Mouse (Mus musculus): ENCODE results near the gene Jazf1.

Gene Jazf1

DNA sequence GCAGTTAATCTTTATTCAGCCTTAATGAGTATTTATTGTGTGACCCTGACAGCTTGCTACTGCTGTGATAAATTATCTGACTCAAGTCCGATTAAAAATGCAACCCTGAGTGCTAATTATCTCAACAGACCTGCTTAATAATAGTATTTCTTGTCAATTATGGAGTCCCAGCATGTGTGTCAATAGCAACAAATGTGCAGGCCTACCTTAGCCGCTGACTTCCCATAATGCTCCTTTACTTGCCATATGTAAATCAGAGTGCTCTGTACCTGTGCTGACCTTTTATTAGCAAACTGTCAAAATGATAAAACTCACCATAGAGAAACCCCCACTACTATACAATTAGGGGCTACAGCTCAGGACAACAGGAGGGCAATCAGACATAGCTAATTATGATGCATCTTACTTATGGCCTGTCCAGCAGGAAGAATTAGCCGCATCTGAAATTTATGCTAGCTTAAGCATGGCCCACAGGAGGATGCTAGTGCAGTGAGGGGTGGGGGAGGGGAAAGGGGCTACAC, 209.5 kb downstream of the Jazf1 start:
- DNase-seq (ENCODE audit: extremely low read depth, low read depth), result no peak

DNA sequence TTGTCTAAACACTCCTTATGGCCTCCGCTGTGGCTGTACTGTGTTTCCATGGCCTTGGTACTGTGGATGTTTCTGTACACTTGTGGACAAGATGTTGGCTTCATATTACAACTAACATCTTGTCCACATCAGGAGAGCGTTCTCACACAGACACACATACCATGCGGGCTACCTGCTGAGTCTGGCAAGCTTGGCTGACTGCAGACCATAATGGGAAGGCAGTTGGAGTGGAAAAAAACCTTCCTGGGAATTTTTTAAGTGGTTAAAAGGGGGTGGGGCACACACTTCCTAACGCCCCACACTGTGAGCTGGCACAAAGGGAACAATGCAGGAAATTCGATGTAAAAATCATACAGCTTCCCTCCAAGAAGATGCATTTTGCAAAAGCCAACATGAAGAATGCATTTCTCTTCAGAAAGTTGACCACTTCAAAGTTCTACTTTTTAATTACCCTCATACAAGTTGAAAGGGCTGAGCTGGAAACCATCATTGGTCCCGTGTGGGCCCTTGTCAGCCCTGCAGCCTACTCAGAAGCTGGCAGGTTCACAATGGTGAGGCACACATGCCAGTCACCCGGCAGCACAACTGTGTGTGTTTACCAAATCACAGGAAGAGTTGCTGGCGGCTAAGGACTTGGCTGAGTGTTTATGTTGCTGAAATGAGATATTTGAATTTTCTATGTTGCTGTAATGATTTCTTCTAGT, 215.9 kb downstream of the Jazf1 start:
- DNase-seq (ENCODE audit: extremely low read depth, low read depth), result no peak

DNA sequence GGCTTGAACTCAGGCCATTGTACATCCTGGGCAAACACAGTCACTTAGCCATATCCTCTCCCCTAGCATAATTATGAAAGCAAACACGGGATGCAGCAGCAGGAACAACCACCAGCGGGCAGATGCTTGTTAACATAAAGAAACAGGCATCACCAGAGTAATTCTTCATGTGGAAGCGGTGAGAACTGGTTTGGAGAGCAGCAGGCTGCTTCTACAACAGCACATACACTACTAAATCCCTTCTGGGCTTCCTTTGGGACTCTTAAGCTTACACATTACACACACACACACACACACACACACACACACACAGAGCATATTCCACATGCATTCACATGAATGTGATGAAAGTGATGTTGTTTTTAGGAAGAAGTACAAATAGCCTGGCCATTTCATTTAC, 216.5 kb downstream of the Jazf1 start:
- DNase-seq (ENCODE audit: extremely low read depth, low read depth), result no peak

DNA sequence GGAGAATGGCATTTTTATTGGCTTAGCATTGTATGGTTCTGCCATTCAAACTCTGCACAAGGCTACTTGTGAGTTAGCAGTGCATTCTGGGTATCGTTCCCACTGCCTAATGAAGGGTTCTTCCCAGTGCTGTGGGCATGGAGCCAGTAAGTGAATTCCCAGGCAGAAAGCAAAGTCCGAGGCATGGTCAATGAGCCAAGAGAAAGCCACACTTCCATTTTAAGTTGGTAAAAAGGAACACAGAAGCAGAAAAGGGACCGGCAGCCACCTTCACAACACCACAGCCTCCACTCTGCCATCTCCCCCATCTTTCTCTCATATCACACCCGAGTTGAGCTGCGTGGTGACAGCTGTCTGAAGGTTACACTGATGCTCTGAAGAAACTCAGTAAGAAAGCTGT, 217.4 kb downstream of the Jazf1 start:
- no peak for DNase-seq (ENCODE audit: extremely low read depth, low read depth)

DNA sequence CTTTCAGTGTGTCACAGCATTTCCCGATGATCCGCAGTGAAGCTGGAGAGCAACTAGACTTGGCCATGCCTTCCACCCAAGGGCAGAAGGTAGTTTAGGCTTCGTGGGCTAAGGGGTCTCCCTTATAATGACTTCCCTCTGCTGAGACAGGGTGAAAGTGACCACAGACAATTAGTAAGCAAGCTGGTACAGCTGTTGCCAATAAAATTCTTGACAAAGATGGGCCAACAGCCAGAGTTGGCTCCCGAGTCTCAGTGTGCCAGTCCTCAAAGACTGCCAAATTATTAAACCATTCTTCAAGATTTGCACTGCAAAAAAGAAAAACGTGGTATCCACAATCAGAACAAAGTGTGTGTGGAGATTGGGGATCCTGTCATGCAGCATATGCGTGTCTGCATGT, 220.2 kb downstream of the Jazf1 start:
- no peak for DNase-seq (ENCODE audit: extremely low read depth, low read depth)

DNA sequence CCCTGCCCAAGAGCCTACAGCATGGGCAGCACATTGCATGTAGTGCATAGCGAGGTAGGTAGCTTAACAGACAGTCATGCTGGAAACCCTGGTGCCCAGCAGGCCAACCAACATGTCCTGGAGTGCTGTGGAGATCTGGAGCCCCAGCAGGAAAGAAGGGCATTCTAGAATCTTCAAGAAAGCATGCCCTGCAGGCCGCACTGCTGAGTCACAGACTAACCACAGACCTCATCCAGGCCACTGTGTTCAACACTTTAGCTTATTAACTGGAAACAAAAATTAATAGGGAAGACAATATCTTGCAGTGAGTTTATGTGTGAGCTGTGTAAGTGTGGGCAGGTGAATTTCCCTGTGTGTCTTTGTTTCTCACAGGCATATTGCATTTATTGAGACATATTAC, 222.1 kb downstream of the Jazf1 start:
- no peak for DNase-seq (ENCODE audit: extremely low read depth, low read depth)

DNA sequence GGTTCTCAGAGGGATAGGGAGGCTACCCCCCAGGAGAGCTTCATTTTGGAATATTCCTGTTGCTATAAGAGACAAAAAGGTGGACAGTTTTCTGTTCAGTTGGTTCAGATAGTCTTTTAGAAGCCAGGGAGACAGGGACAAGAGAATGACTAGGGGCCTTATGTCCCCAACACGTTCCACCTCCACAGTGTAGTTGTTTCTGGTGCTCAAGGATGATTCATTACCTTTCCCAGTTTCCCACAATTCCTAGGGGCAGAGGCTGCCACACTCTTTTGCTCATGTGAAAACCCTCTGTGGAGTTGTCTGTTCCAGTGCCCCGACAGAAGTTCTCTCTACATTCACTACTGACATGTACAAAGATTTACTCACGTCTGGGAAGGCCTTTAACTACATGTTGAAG, 223.7 kb downstream of the Jazf1 start:
- DNase-seq (ENCODE audit: extremely low read depth, low read depth), result no peak

DNA sequence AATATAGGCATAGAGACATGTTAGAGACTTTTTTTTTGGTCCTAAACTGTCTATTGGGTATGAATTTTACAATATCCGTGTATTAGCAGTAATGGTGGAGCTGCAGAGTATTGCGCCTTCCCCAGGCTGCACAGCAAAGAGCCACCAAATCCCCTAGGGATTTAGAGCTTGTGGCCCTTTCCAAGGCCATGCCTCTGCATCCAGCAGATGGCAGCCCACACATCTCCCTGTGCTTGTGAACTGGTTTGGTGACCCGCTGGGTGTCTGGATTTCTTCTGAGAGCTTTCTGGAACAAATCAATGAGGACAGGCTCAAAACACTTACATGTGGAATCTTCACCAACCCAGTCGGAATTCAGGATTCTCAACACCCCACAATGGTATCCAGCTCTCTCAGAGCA, 225.4 kb downstream of the Jazf1 start:
- no peak for DNase-seq (ENCODE audit: extremely low read depth, low read depth)

DNA sequence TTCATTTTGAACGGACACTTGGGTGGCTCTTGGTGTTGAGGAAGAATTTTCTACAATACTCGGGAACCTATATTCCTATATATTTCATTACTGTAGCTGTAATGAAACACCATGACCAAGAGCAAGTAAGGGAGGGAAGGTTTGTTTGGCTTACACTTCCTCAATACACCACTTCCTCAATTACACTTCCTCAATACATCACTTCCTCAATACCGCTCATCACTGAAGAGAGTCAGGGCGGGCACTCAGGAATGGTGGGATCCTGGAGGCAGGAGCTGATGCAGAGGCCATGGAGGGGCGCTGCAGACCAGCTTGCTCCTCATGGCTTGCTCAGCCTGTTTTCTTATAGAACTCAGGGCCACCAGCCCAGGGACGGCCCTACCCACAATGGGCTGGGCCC, 225.8 kb downstream of the Jazf1 start:
- DNase-seq (ENCODE audit: extremely low read depth, low read depth), result peak; percentile 68

DNA sequence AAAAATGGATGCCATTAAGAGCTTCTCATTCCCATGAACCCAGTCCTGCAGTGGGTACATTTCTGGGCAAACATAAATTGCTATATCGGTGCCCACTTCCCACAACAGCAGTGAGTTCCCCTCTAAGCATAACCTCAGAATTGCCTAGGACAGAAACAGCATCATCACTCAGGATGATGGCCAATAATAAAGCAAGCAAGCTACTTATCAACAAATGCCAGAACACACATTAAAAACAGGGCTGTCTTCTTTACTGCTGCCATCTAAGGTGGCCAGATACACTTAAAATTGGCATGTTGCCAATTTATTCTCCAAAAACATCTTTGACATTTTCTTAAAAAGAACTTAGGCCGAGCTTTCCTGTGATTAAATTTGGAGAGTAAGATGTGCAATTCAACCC, 226.8 kb downstream of the Jazf1 start:
- peak; percentile 26 for DNase-seq (ENCODE audit: extremely low read depth, low read depth)

DNA sequence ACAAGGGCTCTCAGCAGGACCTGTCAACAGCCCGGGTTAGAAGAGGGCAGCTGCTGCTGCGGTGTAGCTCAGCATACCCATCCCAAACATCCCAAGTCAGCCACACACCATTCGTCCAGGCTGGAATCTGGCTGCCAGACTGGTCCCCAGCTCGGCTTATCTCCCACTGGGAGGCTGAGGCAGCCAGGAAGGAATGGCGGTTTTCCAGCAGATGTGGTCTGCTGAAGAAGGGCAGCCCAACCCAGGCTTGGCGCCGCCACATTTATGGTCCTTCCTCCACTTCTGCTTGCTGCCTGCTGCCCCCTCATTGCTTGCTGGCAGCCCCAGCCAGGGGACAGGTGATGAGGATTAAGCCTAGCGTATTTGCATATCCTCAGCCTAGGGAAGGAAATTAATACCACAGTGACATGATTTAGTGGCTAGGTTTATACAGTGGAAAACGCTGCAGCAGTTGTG, 227.8 kb downstream of the Jazf1 start:
- DNase-seq (ENCODE audit: extremely low read depth, low read depth), result no peak

DNA sequence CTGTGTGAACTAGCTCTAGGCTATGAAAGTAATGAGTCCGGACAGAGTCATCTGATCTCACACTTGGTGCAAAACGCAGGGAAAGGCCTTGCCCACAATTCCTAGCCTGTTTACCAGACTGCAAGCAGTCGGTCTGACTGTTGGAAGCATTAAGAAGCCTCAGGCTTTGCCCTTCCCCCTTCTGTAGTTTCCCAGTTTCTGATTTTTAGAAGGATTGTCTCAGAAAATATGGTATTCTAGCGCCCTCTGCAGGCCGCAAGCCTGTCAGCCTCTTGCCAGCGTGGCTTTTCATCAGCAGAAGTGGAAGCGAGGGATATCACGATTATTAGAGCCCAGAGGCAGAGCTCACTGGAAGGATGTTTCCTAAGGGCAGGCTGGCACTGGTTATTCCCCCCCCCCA, 229.7 kb downstream of the Jazf1 start:
- DNase-seq (ENCODE audit: extremely low read depth, low read depth), result peak; percentile 55

DNA sequence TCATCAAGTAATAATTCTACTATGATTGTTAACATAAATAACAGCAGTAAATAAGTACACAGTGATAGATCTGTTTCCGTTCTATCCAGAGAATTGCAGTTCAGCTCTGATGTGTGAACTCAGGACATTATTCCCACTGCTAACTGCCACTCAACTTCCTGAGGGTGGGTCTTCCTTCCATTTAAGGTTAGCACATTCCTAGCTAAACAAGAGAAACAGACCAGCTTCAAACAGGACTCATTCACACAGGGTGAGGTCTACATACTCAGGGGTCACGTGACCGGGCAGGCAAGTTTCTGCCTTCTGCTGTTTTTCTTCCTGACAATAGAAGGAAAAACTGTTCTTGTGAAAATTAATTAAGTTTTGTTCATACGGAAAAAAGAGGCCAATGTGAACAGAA, 230.6 kb downstream of the Jazf1 start:
- no peak for DNase-seq (ENCODE audit: extremely low read depth, low read depth)

DNA sequence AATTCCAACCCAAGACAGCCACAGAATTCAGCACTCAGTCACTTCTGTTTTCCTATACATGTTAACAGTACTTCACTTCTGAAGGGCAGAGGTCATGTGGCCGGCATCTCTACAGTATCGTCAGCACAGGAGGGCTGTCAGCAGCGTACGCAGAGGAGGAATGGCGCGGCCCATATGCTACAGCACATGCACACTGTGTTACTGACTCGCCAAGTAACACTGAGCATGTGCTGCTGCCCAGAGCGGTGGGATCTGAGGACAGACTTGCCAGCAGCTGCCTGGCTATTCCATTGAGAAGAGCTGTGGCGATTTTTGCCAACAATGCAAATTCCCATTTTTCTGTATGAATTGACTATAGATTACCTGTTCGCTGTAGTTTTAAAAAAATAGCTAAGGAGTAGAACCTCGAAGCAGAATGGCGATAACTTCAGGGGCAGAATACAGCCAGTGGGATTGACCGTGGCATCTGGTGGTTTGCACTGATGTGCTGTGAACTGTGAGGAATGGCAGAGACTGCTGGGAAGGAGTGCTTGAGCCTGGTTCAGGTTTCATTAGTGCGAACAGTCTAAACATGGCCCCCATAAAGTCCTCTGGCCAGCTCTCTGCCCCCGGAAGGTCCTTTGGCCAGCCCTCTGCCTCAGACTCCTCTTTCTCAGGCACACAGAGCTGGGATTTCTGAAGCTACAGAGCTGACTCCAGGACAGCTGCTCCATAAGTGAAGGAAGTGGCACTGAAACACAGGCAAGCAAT, 232.1 kb downstream of the Jazf1 start:
- no peak for DNase-seq (ENCODE audit: extremely low read depth, low read depth)

DNA sequence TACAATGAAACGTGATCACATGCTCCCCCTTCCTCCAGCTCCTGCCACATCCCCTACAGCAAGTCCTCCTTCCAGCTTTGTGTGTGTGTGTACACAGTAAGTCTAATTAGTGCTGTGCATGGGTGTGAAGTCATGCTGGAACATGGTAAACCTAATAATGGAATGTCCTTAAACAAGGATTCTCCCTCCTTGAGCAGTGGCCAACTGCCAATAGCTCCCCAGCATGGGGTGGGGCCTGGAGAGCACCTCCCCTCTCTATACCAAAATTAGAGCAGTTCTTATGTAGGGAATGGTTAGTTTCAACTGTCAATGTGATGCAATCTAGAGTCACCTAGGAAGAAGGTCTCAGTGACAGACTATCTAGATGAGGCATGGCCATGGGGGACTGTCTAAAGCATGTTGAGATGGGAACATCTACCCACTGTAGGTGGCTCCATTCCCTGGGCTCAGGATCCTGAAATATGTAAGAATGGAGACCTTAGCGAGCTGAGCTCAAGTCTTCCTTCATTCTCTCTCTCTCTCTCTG, 240.6 kb downstream of the Jazf1 start:
- DNase-seq (ENCODE audit: extremely low read depth, low read depth), result no peak

DNA sequence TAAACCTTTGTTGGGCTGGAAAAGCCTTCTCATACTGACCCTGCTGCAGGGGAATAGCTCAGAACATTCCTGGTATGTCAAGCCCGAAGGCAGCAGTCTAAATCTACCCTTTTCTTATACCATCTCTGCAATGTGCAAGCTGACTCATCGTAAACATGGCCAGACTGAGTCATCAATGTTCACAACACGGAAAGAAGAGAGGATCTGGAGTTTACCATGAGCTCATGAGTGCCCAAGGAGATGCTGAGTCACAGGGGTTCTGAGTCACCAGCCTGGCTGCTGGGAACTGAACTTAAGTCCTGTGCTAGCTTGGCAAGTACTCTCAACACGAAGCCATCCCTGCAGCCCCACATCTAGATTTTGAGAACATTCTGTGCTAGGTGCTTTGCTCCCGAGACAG, 242.9 kb downstream of the Jazf1 start:
- no peak for DNase-seq (ENCODE audit: extremely low read depth, low read depth)

DNA sequence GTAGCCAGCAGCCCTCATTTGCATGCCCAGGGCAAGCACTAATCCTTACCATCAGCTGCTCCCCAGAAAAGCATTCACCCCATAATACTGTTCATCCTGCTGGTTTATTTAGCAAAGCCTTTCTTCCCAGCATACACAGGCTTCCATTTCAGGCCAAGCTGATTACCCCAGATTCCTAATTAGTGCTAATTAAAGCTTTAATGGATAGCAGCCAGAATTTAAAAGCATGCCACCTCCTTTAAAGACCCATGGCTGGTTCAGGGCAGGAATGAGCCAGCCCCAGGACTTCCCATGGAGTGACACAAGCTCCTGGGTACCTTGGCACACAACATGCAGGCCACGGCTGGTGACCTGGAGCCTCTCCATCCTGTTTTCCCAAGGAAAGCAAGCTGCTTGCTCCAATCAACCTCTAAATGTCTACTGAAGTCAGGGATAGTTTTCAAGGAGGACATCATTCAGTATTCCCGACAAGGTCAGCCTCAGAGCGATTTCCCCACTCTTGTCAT, 243.4 kb downstream of the Jazf1 start:
- no peak for DNase-seq (ENCODE audit: extremely low read depth, low read depth)

DNA sequence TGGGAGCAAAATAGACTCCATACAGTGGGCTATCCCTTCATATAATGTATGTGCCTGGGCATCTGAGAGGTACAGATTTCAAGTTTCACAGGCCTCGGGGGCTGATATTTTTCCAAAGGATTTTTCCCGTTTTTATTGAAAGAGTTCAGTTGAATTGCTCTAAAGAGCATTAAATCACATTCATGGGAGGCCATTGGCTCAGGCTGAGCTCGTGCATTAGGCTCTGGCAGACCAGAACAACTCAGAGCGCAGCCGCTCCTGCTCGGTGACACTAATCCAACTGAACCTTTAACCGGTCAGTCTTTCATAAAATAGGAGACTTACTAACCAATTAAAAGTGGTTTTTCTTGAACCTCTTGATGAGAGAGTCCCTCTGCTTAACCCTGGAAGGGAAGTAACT, 245.4 kb downstream of the Jazf1 start:
- DNase-seq (ENCODE audit: extremely low read depth, low read depth), result no peak

DNA sequence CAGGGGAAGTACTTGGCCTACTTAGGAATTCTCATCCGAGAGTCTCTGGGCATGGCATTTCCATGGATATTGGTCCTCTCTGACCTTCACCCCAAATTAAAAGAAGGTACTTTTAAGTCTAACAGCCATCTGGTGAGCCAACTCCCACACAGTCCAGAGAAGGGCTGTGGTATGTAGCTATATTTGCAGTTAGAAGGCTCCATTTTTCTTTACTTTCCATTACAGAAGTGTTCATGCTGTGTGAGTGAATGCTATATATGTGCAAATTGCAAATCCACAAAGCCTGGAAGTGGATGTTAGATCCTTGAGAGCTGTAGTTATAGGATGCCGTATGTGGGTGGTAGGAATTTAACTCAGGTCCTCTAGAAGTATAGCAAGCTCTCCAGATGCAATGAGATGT, 245.8 kb downstream of the Jazf1 start:
- no peak for DNase-seq (ENCODE audit: extremely low read depth, low read depth)

DNA sequence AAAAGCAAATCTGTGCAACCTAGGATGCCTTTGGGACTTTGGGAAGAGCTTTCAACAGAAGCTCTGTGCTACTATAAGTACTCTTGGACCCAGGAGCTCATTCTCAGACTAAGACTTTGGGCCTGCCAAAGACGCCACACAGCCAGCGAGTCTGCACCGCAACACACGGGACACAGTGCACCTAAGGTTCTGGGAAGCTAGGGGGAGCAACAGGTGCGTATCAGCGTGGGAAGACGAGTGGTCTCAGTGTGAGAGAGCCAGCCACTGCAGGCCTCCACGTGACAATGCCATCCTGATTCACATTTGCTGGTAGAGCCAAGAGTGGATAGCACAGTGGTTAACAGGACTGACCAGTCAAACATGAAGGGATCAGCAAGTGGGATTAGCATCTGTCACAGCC, 249.1 kb downstream of the Jazf1 start:
- DNase-seq (ENCODE audit: extremely low read depth, low read depth), result no peak

DNA sequence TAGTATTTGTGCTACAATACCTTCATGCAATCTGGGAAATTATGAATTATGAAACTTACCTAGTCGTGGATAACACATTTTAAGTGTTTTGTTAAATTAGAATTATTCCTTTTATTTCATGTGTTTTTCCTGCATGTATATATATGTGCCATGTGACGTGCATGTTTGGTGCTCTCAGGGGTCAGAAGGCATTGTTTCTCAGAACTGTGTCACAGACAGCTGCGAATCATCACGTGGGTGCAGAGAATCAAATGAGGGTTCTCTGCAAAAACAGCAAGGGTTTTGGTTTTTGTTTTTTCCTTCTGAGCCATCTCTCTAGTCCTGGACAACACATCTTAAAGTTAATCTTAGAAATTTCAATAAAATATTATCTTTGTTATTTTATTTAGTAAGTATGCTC, 250.4 kb downstream of the Jazf1 start:
- DNase-seq (ENCODE audit: extremely low read depth, low read depth), result no peak

DNA sequence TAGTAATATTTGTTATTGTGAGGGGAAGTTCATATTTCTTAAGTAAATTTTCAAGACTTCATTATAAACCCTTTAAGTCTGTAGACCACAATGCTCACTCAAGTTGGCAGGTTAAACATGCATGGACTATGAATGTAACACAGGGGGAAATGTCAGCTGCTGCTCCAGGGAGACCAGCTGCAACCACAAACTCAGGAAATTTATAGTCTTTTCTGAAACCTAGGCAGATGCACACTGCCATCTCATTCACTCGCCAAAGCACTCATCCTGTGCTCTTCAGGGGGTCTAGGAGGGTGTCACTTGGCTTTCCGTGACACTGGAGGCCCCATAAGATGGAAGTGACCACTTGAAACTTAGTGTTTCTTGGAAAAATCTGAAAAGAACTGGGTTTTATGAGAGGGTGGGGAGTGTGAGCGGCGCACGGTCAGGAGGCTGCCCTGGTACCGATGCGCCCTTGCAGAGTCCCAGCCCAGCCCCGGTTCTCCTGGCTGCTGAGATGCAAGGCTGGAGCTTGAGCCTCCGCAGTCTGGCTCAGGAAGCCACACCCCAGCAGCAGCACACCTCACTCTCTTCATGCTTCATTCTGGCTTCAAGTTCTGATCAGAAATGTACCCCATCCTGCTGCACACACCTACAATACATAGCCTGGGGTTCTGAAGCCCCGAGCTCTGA, 251.1 kb downstream of the Jazf1 start:
- no peak for DNase-seq (ENCODE audit: extremely low read depth, low read depth)

Data from MEL-GATA-1-ER (cell line).